Mouse (Mus musculus): ENCODE results near the gene Plpp3.

GRCm38 (mm10) chr4:105214438-105214837 lies 57.3 kb downstream of the Plpp3 start:
- TF ChIP-seq CTCF (IDR thresholded peaks at IDR 0.05; ENCODE audit: low read depth, low read length) (no peak), POLR2A (IDR thresholded peaks at IDR 0.05; ENCODE audit: extremely low read depth, insufficient read depth, low read length) (no peak)

Data from liver, adult 2 months (tissue).